Mouse (Mus musculus): Measurements from ENCODE around the gene Slc25a4.

DNA sequence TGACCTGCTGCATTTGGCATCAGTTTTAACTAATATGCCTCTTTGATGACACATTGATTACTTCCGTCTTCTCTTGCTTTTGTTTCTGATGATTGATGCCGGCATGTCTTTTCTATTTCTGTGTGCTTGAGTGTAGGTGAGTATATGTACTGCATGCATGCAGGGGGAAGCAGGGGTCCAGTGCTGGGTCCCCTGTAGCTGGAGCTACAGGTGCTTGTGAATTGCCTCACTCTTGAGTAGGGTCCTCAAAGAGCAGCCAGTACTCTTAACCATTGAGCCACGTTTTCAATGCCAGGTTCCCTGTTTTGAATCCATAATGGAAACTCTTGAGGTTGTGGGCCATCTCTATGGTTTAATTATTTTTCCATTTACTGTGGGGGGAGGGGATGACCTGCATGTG lies 6.8 kb downstream of the Slc25a4 start:
- TF ChIP-seq CTCF (IDR thresholded peaks at IDR 0.05; ENCODE audit: extremely low read depth, insufficient read depth, low read length): no peak
- 0 out of 2 replicates have a peak, but pooled peaks have one; percentile 4 for TF ChIP-seq POLR2A (IDR thresholded peaks at IDR 0.05; ENCODE audit: extremely low read depth, insufficient read depth, low read length)
